Mouse (Mus musculus): ENCODE data around the gene Lrrc3b. TPM values are rescaled to one million over a fixed set of nuclear protein-coding genes. Genes with fewer than 3 reads are reported as not detected.
A peak's percentile ranks its signal among the peaks of the same experiment; 100 is the strongest.

Lrrc3b gene
- 6.9 and 7.4 TPM in 2 replicates for polyA plus RNA-seq (2015; fragmentation: Nextera tagmentation; extraction: Ambion mirVana)

DNA sequence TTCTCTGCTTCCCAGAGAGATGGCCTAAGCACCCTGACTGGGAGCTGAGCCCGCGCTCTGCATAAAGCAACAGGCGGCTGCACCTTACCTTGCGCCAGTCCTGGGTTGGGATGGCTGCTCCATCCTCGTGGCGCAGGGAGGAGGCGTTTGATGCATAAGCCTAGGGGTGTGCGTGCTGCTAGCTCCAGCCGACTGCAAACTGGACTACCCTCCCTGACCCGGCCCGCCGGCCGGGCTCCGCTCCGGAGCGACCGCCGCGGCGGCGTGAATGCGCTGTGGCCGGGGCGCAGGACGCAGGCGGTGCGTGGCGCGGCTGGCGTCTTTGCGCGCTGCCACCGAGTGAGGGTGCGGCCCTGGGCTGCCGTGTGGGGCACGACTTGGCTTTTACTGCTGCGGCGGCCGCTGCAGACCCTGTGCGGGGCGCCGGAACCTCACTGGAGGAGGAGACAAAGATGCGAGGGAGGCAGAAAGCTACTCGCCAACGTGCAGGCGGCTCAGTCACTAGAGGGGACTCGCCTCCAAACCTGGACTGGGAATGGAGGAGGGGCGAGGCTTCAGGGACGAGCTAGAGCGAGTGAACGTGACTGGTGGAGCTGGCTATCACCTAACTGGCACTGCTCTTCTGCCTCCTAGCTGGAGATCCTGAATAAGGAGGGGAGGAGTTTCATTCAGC is at the start of gene Lrrc3b:
Gene Lrrc3b (minus strand): TSS at position 503 of the 673 bp plus-strand sequence.
- Histone ChIP-seq H3K27ac (replicated peaks) (peak within 1 kb of the TSS; percentile 64), H3K27me3 (peaks cover 36% of the 10 kb centered on the region), H3K9me3 (no peaks in the 10 kb centered on the region), H3K36me3 (no peaks in the 10 kb centered on the region), H3K4me3 (peak within 1 kb of the TSS; percentile 60), H3K4me1 (replicated peaks) (peaks cover 21% of the 10 kb centered on the region), H3K4me2 (peak within 1 kb of the TSS; percentile 90), H3K9ac (peak within 1 kb of the TSS; percentile 75)
- WGBS: under 1% methylated on average over 51 of the region's 51 CpGs
- peak; percentile 94 for ATAC-seq (ENCODE audit: low read depth)

DNA sequence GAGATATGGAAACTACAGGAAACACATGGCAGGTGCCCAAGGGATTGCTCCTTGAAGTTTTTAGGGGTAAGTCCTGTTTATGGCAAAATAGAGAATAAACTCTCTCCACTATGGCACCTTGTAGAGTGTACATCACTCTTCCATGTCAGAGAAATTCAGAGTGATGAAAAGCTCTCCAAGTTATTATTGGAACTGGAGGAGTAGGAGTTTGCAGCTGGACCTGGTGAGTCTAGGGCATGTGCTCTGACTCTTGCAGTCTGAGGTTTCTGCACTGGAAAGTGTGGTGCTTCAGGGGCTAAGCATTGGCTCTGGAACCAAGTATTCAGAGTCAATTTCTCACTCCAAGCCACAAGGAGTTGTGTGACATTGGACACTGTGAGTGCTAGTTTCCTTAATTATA is 38.9 kb upstream of the Lrrc3b start:
- no peak overlapping the region for H3K4me3 ChIP-seq
- no peaks in the 10 kb centered on the region for H3K4me1 ChIP-seq (replicated peaks)
- no peaks in the 10 kb centered on the region for H3K36me3 ChIP-seq
- H3K9me3 ChIP-seq: no peaks in the 10 kb centered on the region
- H3K27me3 ChIP-seq: no peaks in the 10 kb centered on the region
- no peak overlapping the region for H3K9ac ChIP-seq
- no peak overlapping the region for H3K4me2 ChIP-seq
- H3K27ac ChIP-seq (replicated peaks): no peak overlapping the region
- ATAC-seq (ENCODE audit: low read depth): no peak

DNA sequence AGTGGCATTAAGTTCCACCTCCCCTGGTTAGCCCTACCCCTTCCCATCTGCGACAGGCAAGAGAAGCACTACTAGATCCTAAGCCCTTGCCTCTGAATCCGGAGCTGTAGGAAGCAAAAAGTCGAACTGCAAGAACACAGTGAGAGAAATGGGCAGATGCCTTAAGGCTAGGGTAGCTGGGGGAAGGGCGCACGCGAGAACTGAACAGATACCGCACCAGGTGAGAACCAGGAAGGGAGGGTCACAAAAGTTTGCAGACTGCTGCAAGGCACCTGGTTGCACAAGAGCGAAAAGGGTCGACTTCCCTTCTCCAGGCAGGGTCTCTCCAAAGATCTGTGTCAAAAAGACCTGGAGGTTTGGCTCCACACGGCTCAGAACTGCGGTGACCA is 697 bp downstream of the Lrrc3b start:
- H3K27ac ChIP-seq (replicated peaks): peak overlapping the region; percentile 64; the same call in 1 of the 2 replicates
- WGBS: under 1% methylated on average over 11 of the region's 11 CpGs
- peak overlapping the region; percentile 90 for H3K4me2 ChIP-seq
- H3K9me3 ChIP-seq: no peaks in the 10 kb centered on the region
- H3K36me3 ChIP-seq: no peaks in the 10 kb centered on the region
- H3K27me3 ChIP-seq: peaks cover 36% of the 10 kb centered on the region
- peak overlapping the region; percentile 75 for H3K9ac ChIP-seq
- H3K4me3 ChIP-seq: peak overlapping the region; percentile 60
- ATAC-seq (ENCODE audit: low read depth): peak; percentile 54
- peaks cover 21% of the 10 kb centered on the region for H3K4me1 ChIP-seq (replicated peaks)

DNA sequence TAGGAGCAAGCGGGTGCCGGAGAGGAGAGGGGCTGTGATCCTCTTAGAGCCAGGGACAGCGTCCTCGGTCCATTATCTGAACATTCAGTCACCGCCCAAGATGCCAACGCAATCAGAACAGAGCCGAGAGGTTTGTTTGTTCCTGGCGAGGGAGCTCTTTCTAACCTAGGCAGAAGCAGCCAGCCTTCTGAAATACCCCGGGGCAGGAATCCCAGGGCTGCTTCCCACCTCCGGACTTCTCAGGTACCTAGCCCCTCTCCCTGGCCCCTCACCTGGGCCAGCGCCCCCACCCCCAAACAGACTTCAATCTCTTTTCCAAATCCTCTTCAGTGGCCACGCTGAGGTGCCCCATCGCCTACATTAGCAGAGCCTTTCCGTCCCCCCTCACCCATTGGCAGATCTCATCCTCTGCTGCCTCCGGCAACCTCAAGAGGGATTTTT is 1.3 kb downstream of the Lrrc3b start:
- ATAC-seq (ENCODE audit: low read depth): peak; percentile 29; the same call in 1 of the 2 replicates
- peak overlapping the region; percentile 60 for H3K4me3 ChIP-seq
- 6% methylated on average over 15 of the region's 15 CpGs for WGBS
- no peak overlapping the region for H3K27ac ChIP-seq (replicated peaks)
- peak overlapping the region; percentile 75 for H3K9ac ChIP-seq
- peaks cover 21% of the 10 kb centered on the region for H3K4me1 ChIP-seq (replicated peaks)
- peak overlapping the region; percentile 90 for H3K4me2 ChIP-seq
- H3K27me3 ChIP-seq: peaks cover 36% of the 10 kb centered on the region
- H3K36me3 ChIP-seq: no peaks in the 10 kb centered on the region
- no peaks in the 10 kb centered on the region for H3K9me3 ChIP-seq

DNA sequence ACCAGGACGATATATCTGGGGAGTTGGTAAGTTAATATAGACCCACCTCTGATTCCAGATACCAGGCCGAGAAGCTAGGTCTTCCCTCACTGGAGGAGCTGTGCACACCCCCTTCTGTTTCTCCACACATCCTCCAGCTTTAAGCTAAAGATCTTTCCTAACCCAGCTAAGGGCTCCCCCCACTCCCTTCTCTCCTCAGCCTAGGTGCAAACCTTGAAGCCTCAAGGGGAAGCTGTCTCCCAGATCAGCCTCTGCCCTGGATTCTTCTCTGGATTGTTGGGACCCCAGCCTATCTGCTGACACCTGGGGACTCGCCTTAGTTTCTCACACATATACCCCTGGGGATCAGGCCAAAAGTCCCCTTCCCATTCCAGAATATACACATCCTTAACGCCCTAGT is 1.7 kb downstream of the Lrrc3b start:
- Histone ChIP-seq H3K9ac (peak overlapping the region; percentile 75), H3K36me3 (no peaks in the 10 kb centered on the region), H3K9me3 (no peaks in the 10 kb centered on the region), H3K27ac (replicated peaks) (no peak overlapping the region), H3K27me3 (peaks cover 36% of the 10 kb centered on the region), H3K4me2 (peak overlapping the region; percentile 90), H3K4me3 (peak overlapping the region; percentile 60), H3K4me1 (replicated peaks) (peaks cover 21% of the 10 kb centered on the region)
- ATAC-seq (ENCODE audit: low read depth): no peak
- whole genome bisulfite sequencing: 49% methylated on average over 4 of the region's 4 CpGs

DNA sequence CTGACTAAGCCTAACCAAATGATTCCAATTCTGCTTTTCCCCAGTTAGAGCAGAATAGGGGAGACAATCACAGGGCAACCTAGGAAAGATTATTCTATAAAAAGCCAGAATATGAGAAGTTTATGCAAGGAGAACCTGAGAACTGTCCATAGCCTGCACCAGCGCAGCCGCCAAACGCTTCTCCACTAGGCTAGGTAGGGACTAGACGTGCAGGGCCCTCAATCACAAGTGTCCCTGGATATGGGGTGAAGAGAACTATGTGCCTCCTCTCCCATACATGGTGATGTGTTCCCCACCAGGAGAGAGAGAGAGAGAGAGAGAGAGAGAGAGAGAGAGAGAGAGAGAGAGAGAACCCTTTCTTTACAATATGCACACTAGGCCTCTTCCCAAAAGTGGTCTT is 2.2 kb downstream of the Lrrc3b start:
- no peaks in the 10 kb centered on the region for H3K9me3 ChIP-seq
- peaks cover 21% of the 10 kb centered on the region for H3K4me1 ChIP-seq (replicated peaks)
- H3K36me3 ChIP-seq: no peaks in the 10 kb centered on the region
- 0 out of 2 replicates have a peak overlapping the region, but pooled peaks have one; percentile 60 for H3K4me3 ChIP-seq
- 90% methylated on average over 4 of the region's 4 CpGs for WGBS
- peaks cover 36% of the 10 kb centered on the region for H3K27me3 ChIP-seq
- no peak overlapping the region for H3K9ac ChIP-seq
- H3K4me2 ChIP-seq: peak overlapping the region; percentile 90
- H3K27ac ChIP-seq (replicated peaks): no peak overlapping the region
- no peak for ATAC-seq (ENCODE audit: low read depth)

DNA sequence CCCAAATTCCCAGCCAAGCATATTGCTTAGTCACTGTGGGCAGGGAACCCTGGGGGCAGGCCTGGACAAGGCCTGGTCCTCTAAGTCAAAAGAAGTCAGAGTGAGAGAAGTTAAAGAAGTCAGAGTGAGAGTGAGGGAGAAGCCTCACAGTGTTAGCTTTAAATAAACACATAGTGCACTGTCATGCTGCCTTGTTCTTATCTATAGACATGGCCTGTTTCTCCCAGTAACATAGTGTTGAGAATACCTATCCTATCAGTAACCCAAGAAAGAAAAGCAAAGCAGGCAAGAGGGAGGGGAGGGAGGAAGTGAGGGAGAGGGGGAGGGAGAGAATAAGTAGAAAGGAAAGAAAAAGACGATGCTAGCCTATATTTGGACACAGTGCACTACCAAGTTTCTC is 6.4 kb downstream of the Lrrc3b start:
- no peaks in the 10 kb centered on the region for H3K36me3 ChIP-seq
- WGBS: 79% methylated on average over 1 of the region's 1 CpGs
- ATAC-seq (ENCODE audit: low read depth): no peak
- no peaks in the 10 kb centered on the region for H3K9me3 ChIP-seq
- no peak overlapping the region for H3K9ac ChIP-seq
- no peak overlapping the region for H3K4me2 ChIP-seq
- H3K27me3 ChIP-seq: peaks cover 16% of the 10 kb centered on the region
- 0 out of 2 replicates have a peak, but pooled peaks cover 3% of the 10 kb centered on the region for H3K4me1 ChIP-seq (replicated peaks)
- H3K27ac ChIP-seq (replicated peaks): no peak overlapping the region
- H3K4me3 ChIP-seq: no peak overlapping the region

DNA sequence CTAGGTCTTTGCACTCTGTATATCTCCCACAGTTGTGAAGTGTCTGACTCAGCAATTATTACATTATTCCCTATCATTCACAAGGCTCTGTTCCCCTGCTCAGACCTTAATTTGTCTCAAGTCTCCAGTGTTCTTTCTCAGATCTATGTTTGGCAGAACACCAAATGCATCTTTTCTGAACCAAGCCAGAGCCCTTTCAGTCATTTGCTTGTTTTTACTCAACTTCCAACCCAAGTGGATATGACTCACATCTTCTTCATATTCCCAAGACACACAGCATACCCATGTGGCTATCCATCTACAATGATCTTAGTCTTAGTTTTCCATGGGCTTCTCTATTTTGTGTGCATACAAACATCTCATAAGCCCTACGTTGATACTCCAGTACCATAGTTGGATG is 17.2 kb downstream of the Lrrc3b start:
- no peak overlapping the region for H3K4me3 ChIP-seq
- no peaks in the 10 kb centered on the region for H3K36me3 ChIP-seq
- WGBS: 87% methylated on average over 1 of the region's 1 CpGs
- H3K27ac ChIP-seq (replicated peaks): no peak overlapping the region
- ATAC-seq (ENCODE audit: low read depth): no peak
- H3K9ac ChIP-seq: no peak overlapping the region
- H3K4me1 ChIP-seq (replicated peaks): no peaks in the 10 kb centered on the region
- no peaks in the 10 kb centered on the region for H3K9me3 ChIP-seq
- H3K27me3 ChIP-seq: no peaks in the 10 kb centered on the region
- no peak overlapping the region for H3K4me2 ChIP-seq

DNA sequence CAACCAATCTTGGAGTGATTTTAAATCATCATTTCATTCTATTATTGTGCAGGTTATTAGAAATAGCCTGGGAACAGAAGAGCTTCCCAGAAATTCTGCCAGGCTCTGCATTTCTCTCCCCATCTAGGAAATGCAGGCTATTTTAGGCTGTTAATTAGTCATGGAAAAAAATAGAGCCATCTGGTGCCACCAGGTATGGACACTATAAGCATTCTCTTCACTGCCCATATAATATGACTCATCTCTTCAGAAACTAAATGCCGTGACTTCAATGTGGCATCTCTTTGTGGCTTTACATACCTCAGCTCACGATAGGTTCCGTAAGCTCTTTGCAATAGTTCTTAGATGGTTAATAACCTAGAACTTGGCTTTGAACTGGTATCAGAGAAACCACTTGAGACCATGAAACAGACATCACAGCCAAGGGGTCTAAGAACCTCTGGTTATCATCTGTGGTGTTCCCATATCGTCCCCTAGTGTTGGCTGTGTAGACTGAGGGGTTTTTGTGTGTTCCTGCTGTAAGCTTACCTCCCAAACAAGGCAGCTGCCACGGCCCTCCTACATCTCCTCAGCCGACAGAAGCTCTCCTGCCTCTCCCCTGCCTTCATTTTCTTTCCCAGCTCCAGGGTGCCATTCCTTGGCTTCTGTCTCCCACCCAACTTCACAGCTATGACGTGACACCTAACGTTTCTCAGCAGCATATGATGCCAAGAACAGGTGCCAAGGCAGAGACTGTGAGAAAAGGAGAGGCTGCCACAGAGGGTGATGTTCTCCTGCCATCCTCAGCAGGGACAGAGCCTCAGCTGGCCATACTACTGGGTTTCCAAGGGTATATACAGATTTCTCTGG is 27.9 kb downstream of the Lrrc3b start:
- H3K27me3 ChIP-seq: no peaks in the 10 kb centered on the region
- H3K9me3 ChIP-seq: no peaks in the 10 kb centered on the region
- no peaks in the 10 kb centered on the region; the same call in 1 of the 2 replicates for H3K4me1 ChIP-seq (replicated peaks)
- H3K9ac ChIP-seq: no peak overlapping the region
- no peak for ATAC-seq (ENCODE audit: low read depth)
- no peak overlapping the region for H3K27ac ChIP-seq (replicated peaks)
- 86% methylated on average over 8 of the region's 8 CpGs for WGBS
- H3K4me2 ChIP-seq: no peak overlapping the region
- H3K36me3 ChIP-seq: no peaks in the 10 kb centered on the region
- H3K4me3 ChIP-seq: no peak overlapping the region

DNA sequence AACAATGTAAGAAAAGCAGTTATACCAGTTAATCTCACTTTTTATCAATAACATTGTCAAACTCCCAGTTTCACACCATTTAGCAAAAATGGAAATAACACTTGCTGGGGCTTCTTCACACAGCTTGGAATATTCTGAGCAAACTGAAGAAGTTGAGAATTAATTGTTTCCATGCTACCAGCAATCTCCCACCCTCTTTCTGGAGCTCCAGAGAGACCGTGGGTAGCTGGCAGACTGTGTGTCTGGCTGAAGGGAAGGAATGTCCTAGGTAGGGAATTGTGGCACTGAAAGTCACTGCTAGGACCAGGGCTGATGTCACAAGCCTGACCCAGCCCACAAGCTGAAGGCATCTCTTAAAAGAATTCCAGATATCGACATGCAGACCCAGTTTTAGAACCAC is 53.3 kb downstream of the Lrrc3b start:
- no peaks in the 10 kb centered on the region for H3K36me3 ChIP-seq
- no peaks in the 10 kb centered on the region for H3K27me3 ChIP-seq
- H3K27ac ChIP-seq (replicated peaks): no peak overlapping the region
- ATAC-seq (ENCODE audit: low read depth): no peak
- H3K9ac ChIP-seq: no peak overlapping the region
- no peak overlapping the region for H3K4me2 ChIP-seq
- no peak overlapping the region for H3K4me3 ChIP-seq
- 83% methylated on average over 2 of the region's 2 CpGs for WGBS
- no peaks in the 10 kb centered on the region; the same call in 1 of the 2 replicates for H3K4me1 ChIP-seq (replicated peaks)
- H3K9me3 ChIP-seq: no peaks in the 10 kb centered on the region

DNA sequence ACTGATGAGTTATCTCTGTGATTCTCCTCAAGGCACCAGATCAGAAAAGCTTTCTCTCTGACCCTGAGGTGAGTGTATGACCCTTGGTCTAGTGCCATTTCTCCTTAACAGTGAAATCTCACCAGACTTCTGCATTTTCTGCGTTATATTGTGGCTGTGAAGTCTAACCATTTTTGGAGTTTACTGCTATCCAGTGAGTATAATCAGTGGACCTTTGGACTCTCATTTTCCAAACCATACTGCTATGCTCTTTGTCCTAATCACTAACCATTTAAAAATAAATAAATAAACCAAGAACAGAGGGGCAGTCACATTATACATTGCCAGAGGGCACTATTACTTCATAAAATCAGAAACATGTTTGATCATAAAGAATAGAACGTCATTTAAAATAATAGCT is 53.8 kb downstream of the Lrrc3b start:
- no peaks in the 10 kb centered on the region; the same call in 1 of the 2 replicates for H3K4me1 ChIP-seq (replicated peaks)
- no peak overlapping the region for H3K27ac ChIP-seq (replicated peaks)
- H3K36me3 ChIP-seq: no peaks in the 10 kb centered on the region
- H3K4me3 ChIP-seq: no peak overlapping the region
- H3K4me2 ChIP-seq: no peak overlapping the region
- ATAC-seq (ENCODE audit: low read depth): no peak
- no peak overlapping the region for H3K9ac ChIP-seq
- WGBS: 83% methylated on average over 2 of the region's 2 CpGs
- H3K27me3 ChIP-seq: no peaks in the 10 kb centered on the region
- H3K9me3 ChIP-seq: no peaks in the 10 kb centered on the region

DNA sequence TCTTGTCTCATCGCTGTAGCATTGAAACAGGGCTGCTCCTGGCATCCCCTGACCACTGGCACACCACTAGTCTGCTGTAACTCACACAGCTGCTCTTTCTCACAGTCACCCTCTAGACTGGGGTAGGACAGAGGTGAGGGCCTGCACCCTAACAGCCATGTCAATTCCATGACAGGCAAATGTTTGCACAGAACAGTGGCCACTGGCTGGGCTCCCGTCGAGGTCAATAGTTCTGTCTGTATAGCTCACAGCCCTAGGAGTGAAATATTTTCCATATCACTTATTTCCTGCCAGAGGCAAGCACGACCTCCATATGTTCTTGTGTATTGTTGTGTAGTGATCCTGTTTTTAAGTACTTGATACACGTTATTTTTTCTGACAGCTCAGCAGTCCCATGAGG is 54.3 kb downstream of the Lrrc3b start:
- no peaks in the 10 kb centered on the region for H3K9me3 ChIP-seq
- 68% methylated on average over 5 of the region's 5 CpGs for WGBS
- no peaks in the 10 kb centered on the region for H3K27me3 ChIP-seq
- no peak overlapping the region for H3K4me2 ChIP-seq
- H3K4me3 ChIP-seq: no peak overlapping the region
- H3K36me3 ChIP-seq: no peaks in the 10 kb centered on the region
- H3K9ac ChIP-seq: no peak overlapping the region
- no peak for ATAC-seq (ENCODE audit: low read depth)
- H3K4me1 ChIP-seq (replicated peaks): no peaks in the 10 kb centered on the region; the same call in 1 of the 2 replicates
- H3K27ac ChIP-seq (replicated peaks): no peak overlapping the region
